19 mouse cellular contexts compared by ENCODE assay signal in genomic region chr13:43158281-43158680, GRCm38 (mm10). TPM values are rescaled to one million over a fixed set of nuclear protein-coding genes. Genes with fewer than 3 reads are reported as not detected.
DNase-seq lines count a peak whose midpoint lies in the region; ATAC-seq and TF ChIP-seq lines count a peak whose summit lies in the region.
"Had no signal": no experiment of that assay in that cellular context is flagged by ENCODE, and none has a peak within 500 bp of the region (broad histone marks: within the 10 kb centered on the region; RNA-seq: fewer than 3 reads in every experiment).

No protein-coding gene starts in this region.

- H3K9me3 ChIP-seq in hindbrain, embryonic 14.5 days (ENCODE audit: control insufficient read depth, low read length): no peaks in the 10 kb centered on the region
- H3K9me3 ChIP-seq in hindbrain, embryonic 11.5 days (ENCODE audit: control insufficient read depth, low read length): no peaks in the 10 kb centered on the region
- no peaks in the 10 kb centered on the region for H3K9me3 ChIP-seq in neural tube, embryonic 14.5 days (ENCODE audit: control insufficient read depth, low read length)
- H3K9me3 ChIP-seq in forebrain, embryonic 14.5 days (replicated peaks; ENCODE audit: control insufficient read depth, low read length): no peaks in the 10 kb centered on the region
- H3K9me3 ChIP-seq: embryonic facial prominence, embryonic 12.5 days; forebrain, embryonic 10.5 days; heart, embryonic 15.5 days; liver, embryonic 12.5 days had no signal

- H3K27ac ChIP-seq in hindbrain, embryonic 14.5 days: peak overlapping the region; percentile 69
- H3K27ac ChIP-seq in hindbrain, embryonic 11.5 days (ENCODE audit: low read depth, low read length): no peak overlapping the region
- no peak overlapping the region for H3K27ac ChIP-seq in kidney, adult 2 months (ENCODE audit: insufficient read depth, low read depth, low read length)
- peak overlapping the region; percentile 66 for H3K27ac ChIP-seq in neural tube, embryonic 14.5 days (ENCODE audit: low read depth, low read length)
- H3K27ac ChIP-seq in forebrain, embryonic 14.5 days (ENCODE audit: low read depth, low read length): no peak overlapping the region
- H3K27ac ChIP-seq: embryonic facial prominence, embryonic 12.5 days; layer of hippocampus, adult 2 months; liver, embryonic 12.5 days had no signal

- no peaks in the 10 kb centered on the region for H3K27me3 ChIP-seq in hindbrain, embryonic 14.5 days (ENCODE audit: control insufficient read depth, insufficient read depth, low read length)
- H3K27me3 ChIP-seq in hindbrain, embryonic 11.5 days (ENCODE audit: control insufficient read depth, insufficient read depth, low read length): no peaks in the 10 kb centered on the region
- H3K27me3 ChIP-seq in kidney, adult 2 months (replicated peaks; ENCODE audit: control insufficient read depth, insufficient read depth, low read length): no peaks in the 10 kb centered on the region
- H3K27me3 ChIP-seq in neural tube, embryonic 14.5 days (ENCODE audit: control insufficient read depth, insufficient read depth, low read length): no peaks in the 10 kb centered on the region
- H3K27me3 ChIP-seq in forebrain, embryonic 14.5 days (replicated peaks; ENCODE audit: control insufficient read depth, insufficient read depth, low read length): no peaks in the 10 kb centered on the region
- H3K27me3 ChIP-seq: embryonic facial prominence, embryonic 12.5 days; heart, embryonic 15.5 days; liver, embryonic 12.5 days had no signal

- no peak for TF ChIP-seq CTCF in kidney, adult 2 months (conservative IDR thresholded peaks at IDR 0.05; ENCODE audit: insufficient read depth, insufficient read length, low read depth, low read length)

- peaks cover 5% of the 10 kb centered on the region; the same call in 1 of the 2 replicates for H3K4me1 ChIP-seq in hindbrain, embryonic 14.5 days (replicated peaks; ENCODE audit: control insufficient read depth, insufficient read depth, low read length)
- H3K4me1 ChIP-seq in hindbrain, embryonic 11.5 days (replicated peaks; ENCODE audit: control insufficient read depth, insufficient read depth, low read length): no peaks in the 10 kb centered on the region
- no peaks in the 10 kb centered on the region for H3K4me1 ChIP-seq in kidney, adult 2 months (ENCODE audit: control insufficient read depth, insufficient read depth, low read length)
- H3K4me1 ChIP-seq in neural tube, embryonic 14.5 days (ENCODE audit: control insufficient read depth, insufficient read depth, low read length): no peaks in the 10 kb centered on the region
- no peaks in the 10 kb centered on the region for H3K4me1 ChIP-seq in forebrain, embryonic 14.5 days (ENCODE audit: control insufficient read depth, insufficient read depth, low read length)
- H3K4me1 ChIP-seq: embryonic facial prominence, embryonic 12.5 days; liver, embryonic 12.5 days had no signal

- H3K36me3 ChIP-seq in hindbrain, embryonic 14.5 days (replicated peaks; ENCODE audit: control insufficient read depth, insufficient read depth): peaks cover 29% of the 10 kb centered on the region
- no peaks in the 10 kb centered on the region for H3K36me3 ChIP-seq in hindbrain, embryonic 11.5 days (ENCODE audit: control insufficient read depth, insufficient read depth, low read length)
- H3K36me3 ChIP-seq in kidney, adult 2 months (ENCODE audit: control insufficient read depth, insufficient read depth, low read length): no peaks in the 10 kb centered on the region; the same call in none of the 2 replicates
- 0 out of 2 replicates have a peak, but pooled peaks cover 6% of the 10 kb centered on the region for H3K36me3 ChIP-seq in neural tube, embryonic 14.5 days (ENCODE audit: control insufficient read depth, insufficient read depth, low read length)
- H3K36me3 ChIP-seq in forebrain, embryonic 14.5 days (ENCODE audit: control insufficient read depth, insufficient read depth, low read length): peaks cover 32% of the 10 kb centered on the region

- H3K4me3 ChIP-seq in hindbrain, embryonic 14.5 days (replicated peaks; ENCODE audit: low read length): no peak overlapping the region
- H3K4me3 ChIP-seq in hindbrain, embryonic 11.5 days (ENCODE audit: low read depth, low read length): no peak overlapping the region
- no peak overlapping the region for H3K4me3 ChIP-seq in kidney, adult 2 months (ENCODE audit: insufficient read depth, low read depth, low read length)
- no peak overlapping the region for H3K4me3 ChIP-seq in neural tube, embryonic 14.5 days (ENCODE audit: low read depth, low read length)
- H3K4me3 ChIP-seq in forebrain, embryonic 14.5 days (ENCODE audit: low read depth, low read length): no peak overlapping the region
- H3K4me3 ChIP-seq: embryonic facial prominence, embryonic 12.5 days; forebrain, embryonic 10.5 days; heart, embryonic 15.5 days; layer of hippocampus, adult 2 months; liver, embryonic 12.5 days; myocyte had no signal

- intact Hi-C loops in left cerebral cortex, postnatal 36 days (cut with DNase I): no loop called here

- WGBS in hindbrain, embryonic 14.5 days: 64% methylated on average over 5 of the region's 5 CpGs
- WGBS in hindbrain, embryonic 11.5 days: 70% methylated on average over 5 of the region's 5 CpGs
- WGBS in kidney, adult 2 months: 57% methylated on average over 5 of the region's 5 CpGs
- 19% methylated on average over 5 of the region's 5 CpGs for WGBS in neural tube, embryonic 14.5 days
- 60% methylated on average over 5 of the region's 5 CpGs for WGBS in forebrain, embryonic 14.5 days

- DNase-seq in hindbrain, embryonic 14.5 days (ENCODE audit: low spot score): no peak
- no peak for DNase-seq in hindbrain, embryonic 11.5 days (ENCODE audit: low spot score)
- DNase-seq in kidney, adult 2 months: peak; percentile 61
- peak; percentile 22 to 69 for DNase-seq in kidney, postnatal 25 days
- DNase-seq in cerebellum, postnatal 4 days (ENCODE audit: low spot score in 2 of 2): no peak
- no peak for DNase-seq in left cerebral cortex, postnatal 36 days (ENCODE audit: low spot score in 2 of 2)
- no peak for DNase-seq in forebrain, embryonic 14.5 days (ENCODE audit: low spot score)
- DNase-seq: cerebellum, adult 11-12 months; cerebellum, postnatal 36 days; right cerebral cortex, postnatal 4 days had no signal

- no peak overlapping the region for H3K4me2 ChIP-seq in hindbrain, embryonic 14.5 days (replicated peaks)
- H3K4me2 ChIP-seq in hindbrain, embryonic 11.5 days (replicated peaks; ENCODE audit: low read depth, low read length): no peak overlapping the region
- H3K4me2 ChIP-seq in neural tube, embryonic 14.5 days (ENCODE audit: low read depth, low read length): no peak overlapping the region
- no peak overlapping the region for H3K4me2 ChIP-seq in forebrain, embryonic 14.5 days (ENCODE audit: low read length)
- H3K4me2 ChIP-seq: embryonic facial prominence, embryonic 12.5 days; heart, embryonic 15.5 days; liver, embryonic 12.5 days; midbrain, embryonic 11.5 days had no signal

- H3K9ac ChIP-seq in hindbrain, embryonic 14.5 days: no peak overlapping the region
- no peak overlapping the region for H3K9ac ChIP-seq in hindbrain, embryonic 11.5 days (ENCODE audit: low read depth, low read length)
- H3K9ac ChIP-seq in neural tube, embryonic 14.5 days (replicated peaks; ENCODE audit: low read depth, low read length): no peak overlapping the region
- no peak overlapping the region for H3K9ac ChIP-seq in forebrain, embryonic 14.5 days (ENCODE audit: low read length)
- H3K9ac ChIP-seq: embryonic facial prominence, embryonic 12.5 days; heart, embryonic 15.5 days; liver, embryonic 12.5 days had no signal

- peak; percentile 53; the same call in 1 of the 2 replicates for ATAC-seq in hindbrain, embryonic 14.5 days (ENCODE audit: low FRiP score)
- ATAC-seq in hindbrain, embryonic 11.5 days (ENCODE audit: low FRiP score): no peak
- ATAC-seq in neural tube, embryonic 14.5 days (ENCODE audit: low read depth): peak; percentile 82; the same call in 1 of the 2 replicates
- no peak for ATAC-seq in forebrain, embryonic 14.5 days
- ATAC-seq: liver, embryonic 12.5 days; lung, postnatal 0 days had no signal

- no peak for TF ChIP-seq POLR2A in kidney, adult 2 months (IDR thresholded peaks at IDR 0.05; ENCODE audit: low read depth, low read length)

RNA-seq across cellular contexts. Expression of gene Tbc1d7, which starts 13.0 kb away (rescaled TPM):
- polyA plus RNA-seq in hindbrain, embryonic 14.5 days (2014; fragmentation: Nextera tagmentation; extraction: Ambion mirVana): 82.5 and 91.4 TPM in 2 replicates
- 71.3 and 74.8 TPM in 2 replicates for polyA plus RNA-seq in hindbrain, embryonic 11.5 days (2014; fragmentation: Nextera tagmentation; extraction: Ambion mirVana)
- 26.3 and 33.7 TPM in 2 replicates for polyA plus RNA-seq in kidney, adult 2 months (2012; rRNA removed)
- polyA plus RNA-seq in neural tube, embryonic 14.5 days (2014; fragmentation: Nextera tagmentation; extraction: Ambion mirVana): 89.5 and 90.5 TPM in 2 replicates
- total RNA-seq in left cerebral cortex, postnatal 36 days (2021): 10 to 100 TPM; 30.7 to 32.9 TPM
- polyA plus RNA-seq in forebrain, embryonic 14.5 days (2014; fragmentation: Nextera tagmentation; extraction: Ambion mirVana): 86.9 and 101 TPM in 2 replicates

Comparison
In these comparisons a context has a peak if more than half of its experiments do, and no peak if none do; other contexts are left out.
1. ATAC-seq: peak in hindbrain, embryonic 14.5 days (single experiment) and neural tube, embryonic 14.5 days (single experiment); none in hindbrain, embryonic 11.5 days (single experiment) and forebrain, embryonic 14.5 days (single experiment).
2. H3K27ac ChIP-seq: peak in hindbrain, embryonic 14.5 days (single experiment) and neural tube, embryonic 14.5 days (single experiment); none in hindbrain, embryonic 11.5 days (single experiment), kidney, adult 2 months (single experiment) and forebrain, embryonic 14.5 days (single experiment).
3. DNase-seq: peak in kidney, adult 2 months (single experiment) and kidney, postnatal 25 days (2 of 2); none in hindbrain, embryonic 14.5 days (single experiment), hindbrain, embryonic 11.5 days (single experiment), cerebellum, postnatal 4 days (0 of 2), left cerebral cortex, postnatal 36 days (0 of 2) and forebrain, embryonic 14.5 days (single experiment).